Mouse (Mus musculus) lung, postnatal 0 days (tissue): ENCODE measurements around the gene Fchsd2. TPM values are rescaled to one million over a fixed set of nuclear protein-coding genes. Genes with fewer than 3 reads are reported as not detected.
A peak's percentile ranks its signal among the peaks of the same experiment; 100 is the strongest.

ENCODE experiments used
- ATAC-seq: fragments of 200-750 bp; cut with Nextera tagmentation; 2 replicates; pipeline ENCODE4 v1.8.0; 2017; ENCODE audit warnings: moderate library complexity
- DNase-seq: peaks from one replicate; pipeline ENCODE4 v3.0.0-alpha.2; 2016; ENCODE audit warnings: low spot score
- H3K27ac ChIP-seq: fragments of 300-500 bp; sonication (generic); 2 replicates; pipeline ENCODE4 v1.5.1; 2014; ENCODE audit warnings: antibody characterized with exemption, mild to moderate bottlenecking, low read length, mixed read lengths
- H3K27me3 ChIP-seq: fragments of 300-500 bp; sonication (generic); replicated peaks from 2 replicates; pipeline ENCODE4 v1.6.1; 2014; ENCODE audit warnings: low read length, mixed read lengths; ENCODE audit not compliant: insufficient read depth
- H3K36me3 ChIP-seq: fragments of 300-500 bp; sonication (generic); 2 replicates; pipeline ENCODE4 v1.6.1; 2014; ENCODE audit warnings: low read length, mixed read lengths; ENCODE audit not compliant: insufficient read depth
- H3K4me1 ChIP-seq: fragments of 300-500 bp; sonication (generic); 2 replicates; pipeline ENCODE4 v1.6.1; 2014; ENCODE audit warnings: antibody characterized with exemption, low read depth, low read length, mixed read lengths; ENCODE audit not compliant: insufficient read depth
- H3K4me2 ChIP-seq: fragments of 300-500 bp; sonication (generic); replicated peaks from 2 replicates; pipeline ENCODE4 v1.6.1; 2014; ENCODE audit warnings: low read depth, mild to moderate bottlenecking, low read length, moderate library complexity, mixed read lengths
- H3K4me3 ChIP-seq: fragments of 300-500 bp; sonication (generic); 2 replicates; pipeline ENCODE4 v1.5.1; 2014; ENCODE audit warnings: low read depth, low read length
- H3K9ac ChIP-seq: fragments of 300-500 bp; sonication (generic); replicated peaks from 2 replicates; pipeline ENCODE4 v1.6.1; 2014; ENCODE audit warnings: low read depth, mild to moderate bottlenecking
- H3K9me3 ChIP-seq: fragments of 300-500 bp; sonication (generic); 2 replicates; pipeline ENCODE4 v1.6.1; 2016; ENCODE audit warnings: low read length, mixed read lengths
- CTCF ChIP-seq: IDR thresholded peaks from 2 replicates; pipeline ENCODE4 v1.5.1; 2016; ENCODE audit warnings: antibody characterized with exemption, mild to moderate bottlenecking
- EP300 ChIP-seq: IDR thresholded peaks from 2 replicates; pipeline ENCODE4 v1.6.1; 2016; ENCODE audit warnings: antibody characterized with exemption, mild to moderate bottlenecking, control low read depth
- WGBS: fragments of 180-500 bp; shearing (Covaris S2); extraction: QIAGEN DNeasy Blood & Tissue Kit; methylation state at CpG from one replicate; pipeline ENCODE4 v1.1.7; 2014; 5-methylcytosine and 5-hydroxymethylcytosine counted together
- polyA plus RNA-seq: library from polyadenylated mRNA; unstranded; fragments of >200 nt; fragmentation: Nextera tagmentation; extraction: Ambion mirVana; gene quantifications from 2 replicates; pipeline ENCODE4 v1.2.1, GENCODE M21; 2015

Fchsd2 gene
- polyA plus RNA-seq, 1 experiment from 2014 or later: 16.0 TPM

GRCm38 (mm10) chr7:101327786-101328185 is 235.1 kb downstream of the Fchsd2 start:
- H3K4me3 ChIP-seq: no peak overlapping the region
- no peak overlapping the region for H3K4me2 ChIP-seq
- 86% methylated on average over 2 of the region's 2 CpGs for WGBS
- H3K9ac ChIP-seq: no peak overlapping the region
- DNase-seq (no peak), ATAC-seq (no peak)
- H3K27ac ChIP-seq: no peak overlapping the region
- H3K27me3 ChIP-seq: no peaks in the 10 kb centered on the region
- TF ChIP-seq EP300 (no peak), CTCF (no peak)
- H3K4me1 ChIP-seq: peaks cover 6% of the 10 kb centered on the region
- H3K36me3 ChIP-seq: no peaks in the 10 kb centered on the region
- no peaks in the 10 kb centered on the region for H3K9me3 ChIP-seq

- no peaks in the 10 kb centered on the region for H3K36me3 ChIP-seq
- ATAC-seq (peak; percentile 49; the same call in 1 of the 2 replicates), DNase-seq (no peak)
- H3K4me1 ChIP-seq: peaks cover 4% of the 10 kb centered on the region; the same call in 1 of the 2 replicates
- 53% methylated on average over 4 of the region's 4 CpGs for WGBS
- no peak overlapping the region for H3K9ac ChIP-seq
- no peaks in the 10 kb centered on the region for H3K9me3 ChIP-seq
- no peak overlapping the region for H3K27ac ChIP-seq
- H3K4me3 ChIP-seq: no peak overlapping the region
- no peak overlapping the region for H3K4me2 ChIP-seq
- no peaks in the 10 kb centered on the region for H3K27me3 ChIP-seq
- no peak for TF ChIP-seq EP300
- TF ChIP-seq CTCF: peak; percentile 32
These were observed 236.0 kb downstream of the Fchsd2 start for GRCm38 (mm10) chr7:101328621-101329158.

DNA sequence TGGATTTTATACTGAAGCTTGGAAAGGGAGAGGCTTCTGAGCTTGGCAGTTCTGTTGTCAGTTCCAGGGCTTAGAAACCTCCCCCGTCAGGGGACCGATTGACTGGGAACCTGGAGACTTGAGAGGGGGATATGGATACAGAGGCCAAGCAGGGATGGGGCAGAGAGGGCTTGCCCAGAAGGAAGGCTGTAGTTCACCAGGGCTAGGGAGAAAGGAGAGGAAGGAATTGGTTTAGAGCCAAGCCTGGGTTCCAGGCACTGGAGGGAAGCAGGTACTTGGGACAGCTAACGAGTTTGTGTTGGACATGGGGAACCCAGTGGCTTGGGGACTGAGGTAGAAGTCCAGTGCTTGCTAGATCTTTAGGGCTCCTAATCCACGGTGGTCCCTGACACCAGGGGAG is 236.9 kb downstream of the Fchsd2 start:
- Histone ChIP-seq H3K27me3 (no peaks in the 10 kb centered on the region), H3K4me1 (no peaks in the 10 kb centered on the region), H3K36me3 (no peaks in the 10 kb centered on the region), H3K9ac (no peak overlapping the region), H3K4me3 (no peak overlapping the region), H3K9me3 (no peaks in the 10 kb centered on the region), H3K4me2 (no peak overlapping the region), H3K27ac (no peak overlapping the region)
- no peak for DNase-seq
- WGBS: 64% methylated on average over 4 of the region's 4 CpGs
- no peak for ATAC-seq
- TF ChIP-seq EP300 (no peak), CTCF (no peak)

- TF ChIP-seq EP300: no peak
- no peak for TF ChIP-seq CTCF
- 60% methylated on average over 10 of the region's 10 CpGs for WGBS
- Histone ChIP-seq H3K4me1 (no peaks in the 10 kb centered on the region), H3K36me3 (no peaks in the 10 kb centered on the region), H3K4me2 (no peak overlapping the region), H3K9me3 (no peaks in the 10 kb centered on the region), H3K27ac (no peak overlapping the region), H3K9ac (no peak overlapping the region), H3K27me3 (no peaks in the 10 kb centered on the region), H3K4me3 (no peak overlapping the region)
- peak; percentile 75 for ATAC-seq
- no peak for DNase-seq
These were observed 237.6 kb downstream of the Fchsd2 start for GRCm38 (mm10) chr7:101330074-101330840.

DNA sequence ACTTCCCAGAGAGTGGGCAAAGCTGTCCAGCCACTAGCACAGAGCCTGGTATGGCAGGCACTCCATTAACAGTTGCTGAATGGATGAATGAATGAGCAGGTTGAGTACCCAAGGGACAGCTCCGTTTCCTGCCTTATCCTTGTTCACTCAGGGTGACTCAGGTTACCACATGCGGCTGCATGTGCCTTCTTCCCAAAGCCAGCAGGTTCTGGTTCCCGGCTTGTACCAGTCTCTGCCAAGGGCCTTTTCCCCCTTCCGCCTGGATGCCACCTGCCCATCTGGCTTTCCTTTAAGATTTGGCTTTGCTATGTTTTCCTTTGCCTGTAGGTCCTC is 238.1 kb downstream of the Fchsd2 start:
- no peak overlapping the region for H3K9ac ChIP-seq
- no peaks in the 10 kb centered on the region for H3K36me3 ChIP-seq
- no peak overlapping the region for H3K4me2 ChIP-seq
- DNase-seq (no peak), ATAC-seq (no peak)
- no peaks in the 10 kb centered on the region for H3K9me3 ChIP-seq
- H3K27ac ChIP-seq: no peak overlapping the region
- no peak for TF ChIP-seq EP300
- no peak for TF ChIP-seq CTCF
- no peaks in the 10 kb centered on the region for H3K4me1 ChIP-seq
- H3K4me3 ChIP-seq: no peak overlapping the region
- no peaks in the 10 kb centered on the region for H3K27me3 ChIP-seq
- 84% methylated on average over 4 of the region's 4 CpGs for whole genome bisulfite sequencing

DNA sequence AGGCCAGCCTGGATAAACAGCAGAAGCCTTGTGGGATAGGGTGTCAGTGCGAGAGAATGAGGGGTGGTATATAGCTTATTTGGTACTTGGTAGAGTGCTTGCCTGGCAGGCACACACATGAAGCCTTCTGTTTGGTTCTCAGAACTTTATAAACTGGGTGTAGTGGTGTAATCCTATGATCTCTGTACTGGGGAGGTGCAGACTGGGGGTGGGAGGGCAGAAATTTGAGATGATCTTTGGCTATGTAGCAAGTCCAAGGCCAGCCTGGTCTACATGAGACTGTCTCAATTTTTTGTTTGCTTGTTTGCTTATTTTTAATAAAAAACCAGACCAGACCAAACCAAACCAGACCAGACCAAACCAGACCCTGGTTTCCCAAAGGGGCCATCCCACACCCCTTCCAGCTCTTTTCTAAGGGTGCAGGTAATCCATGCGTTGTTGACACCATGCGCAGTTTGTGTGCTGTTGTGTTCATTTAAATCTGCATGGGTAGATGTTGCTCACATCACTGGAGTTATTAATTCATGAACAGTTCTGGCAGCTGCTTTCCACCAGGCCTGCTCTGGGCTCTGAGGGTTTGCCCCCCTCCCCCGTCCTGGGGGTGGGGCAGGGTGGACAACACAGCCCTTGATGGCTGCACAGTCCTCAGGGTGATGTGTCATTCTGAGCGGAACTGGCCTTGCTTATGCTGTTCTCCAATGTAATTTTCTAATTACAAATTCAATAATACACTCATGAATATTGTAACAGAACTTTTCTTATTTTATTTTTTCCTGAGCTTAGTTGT is 239.6 kb downstream of the Fchsd2 start:
- no peak overlapping the region for H3K4me3 ChIP-seq
- TF ChIP-seq EP300 (no peak), CTCF (no peak)
- DNase-seq: no peak
- no peaks in the 10 kb centered on the region for H3K9me3 ChIP-seq
- no peak overlapping the region for H3K27ac ChIP-seq
- H3K4me2 ChIP-seq: no peak overlapping the region
- 90% methylated on average over 5 of the region's 5 CpGs for WGBS
- no peak overlapping the region for H3K9ac ChIP-seq
- H3K36me3 ChIP-seq: no peaks in the 10 kb centered on the region
- no peak for ATAC-seq
- no peaks in the 10 kb centered on the region for H3K4me1 ChIP-seq
- no peaks in the 10 kb centered on the region for H3K27me3 ChIP-seq

Other genes starting within 250 kb of the Fchsd2 start
- 2.8 and 3.8 TPM in 2 replicates for gene Relt, start 229.4 kb upstream of the Fchsd2 start, polyA plus RNA-seq
- gene Arhgef17, start 160.8 kb upstream of the Fchsd2 start, polyA plus RNA-seq: 5.8 and 7.0 TPM in 2 replicates
- 9.9 and 11.2 TPM in 2 replicates for gene P2ry6, start 118.2 kb upstream of the Fchsd2 start, polyA plus RNA-seq
- 11.5 and 11.6 TPM in 2 replicates for gene P2ry2, start 80.0 kb upstream of the Fchsd2 start, polyA plus RNA-seq
- gene Atg16l2, start 209.4 kb downstream of the Fchsd2 start, polyA plus RNA-seq: 12.9 and 17.1 TPM in 2 replicates
- gene Stard10, start 224.2 kb downstream of the Fchsd2 start, polyA plus RNA-seq: 40.3 and 46.3 TPM in 2 replicates